Mouse (Mus musculus) CD8-positive naive resting alpha-beta T cell, adult 57 days (primary cell): ENCODE data around the gene Prpmp5. TPM values are rescaled to one million over a fixed set of nuclear protein-coding genes. Genes with fewer than 3 reads are reported as not detected.

ENCODE experiments used
- total RNA-seq: library from RNA; stranded (reverse); gene quantifications from one replicate; pipeline ENCODE4 v1.2.4, GENCODE M21; 2023

The Prpmp5 gene
- not detected for total RNA-seq

DNA sequence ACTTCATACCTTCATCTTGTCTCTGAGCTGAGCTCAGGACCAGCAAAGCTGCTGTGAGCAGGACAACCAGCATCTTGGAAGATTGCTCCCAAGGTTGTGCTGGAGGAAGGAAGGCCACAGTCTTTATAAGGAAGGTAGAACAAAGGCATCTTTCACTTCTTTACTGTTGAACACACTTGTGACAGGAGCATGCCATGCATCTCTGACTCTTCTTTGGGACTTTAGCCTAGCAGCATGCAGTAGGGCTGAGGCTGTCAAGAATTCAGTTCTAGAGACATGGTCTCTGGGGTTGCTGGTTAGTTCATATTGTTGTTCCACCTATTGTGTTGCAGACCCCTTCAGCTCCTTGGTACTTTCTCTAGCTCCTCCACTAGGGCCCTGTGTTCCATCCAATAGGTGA lies at the start of gene Prpmp5:
Gene Prpmp5 (minus strand): TSS at position 101 of the 400 bp plus-strand sequence.

DNA sequence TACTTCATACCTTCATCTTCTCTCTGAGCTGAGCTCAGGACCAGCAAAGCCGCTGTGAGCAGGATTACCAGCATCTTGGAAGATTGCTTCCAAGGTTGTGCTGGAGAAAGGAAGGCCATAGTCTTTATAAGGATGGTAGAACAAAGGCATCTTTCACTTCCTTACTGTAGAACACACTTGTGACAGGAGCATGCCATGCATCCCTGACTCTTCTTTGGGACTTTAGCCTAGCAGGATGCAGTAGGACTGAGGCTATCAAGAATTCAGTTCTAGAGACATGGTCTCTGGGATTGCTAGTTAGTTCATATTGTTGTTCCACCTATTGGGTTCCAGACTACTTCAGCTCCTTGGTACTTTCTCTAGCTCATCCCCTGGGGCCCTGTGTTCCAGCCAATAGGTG lies 49.5 kb upstream of the Prpmp5 start, which contains the start of gene Gm8882:
Gene Gm8882 (minus strand): TSS at position 101 of the 400 bp plus-strand sequence.

Other genes with a start within 250 kb of the Prpmp5 start
- gene Prb1, start 104.2 kb downstream of the Prpmp5 start, total RNA-seq, result not detected
- not detected for gene Gm8882, start 49.4 kb upstream of the Prpmp5 start, total RNA-seq